Mouse (Mus musculus) liver, postnatal 0 days (tissue): Measurements from ENCODE around the gene Sirt7. TPM values are rescaled to one million over a fixed set of nuclear protein-coding genes. Genes with fewer than 3 reads are reported as not detected.

Source experiments
- ATAC-seq: fragments of 200-750 bp; cut with Nextera tagmentation; 2 replicates; pipeline ENCODE4 v1.8.0; 2017; ENCODE audit warnings: mild to moderate bottlenecking, moderate library complexity
- DNase-seq: peaks from one replicate; pipeline ENCODE4 v3.0.0-alpha.2; 2016
- H3K27ac ChIP-seq: fragments of 300-500 bp; sonication (generic); 2 replicates; pipeline ENCODE4 v1.5.1; 2014; ENCODE audit warnings: antibody characterized with exemption, moderate library complexity, mild to moderate bottlenecking, low read depth
- H3K27me3 ChIP-seq: fragments of 300-500 bp; sonication (generic); 2 replicates; pipeline ENCODE4 v1.6.1; 2014; ENCODE audit warnings: low read length, control low read depth, mixed read lengths; ENCODE audit not compliant: insufficient read depth
- H3K36me3 ChIP-seq: fragments of 300-500 bp; sonication (generic); replicated peaks from 2 replicates; pipeline ENCODE4 v1.6.1; 2014; ENCODE audit warnings: mild to moderate bottlenecking, control low read depth, low read length, moderate library complexity, mixed read lengths; ENCODE audit not compliant: insufficient read depth
- H3K4me1 ChIP-seq: fragments of 300-500 bp; sonication (generic); 2 replicates; pipeline ENCODE4 v1.6.1; 2014; ENCODE audit warnings: antibody characterized with exemption, mild to moderate bottlenecking, control low read depth; ENCODE audit not compliant: insufficient read depth
- H3K4me2 ChIP-seq: fragments of 300-500 bp; sonication (generic); 2 replicates; pipeline ENCODE4 v1.6.1; 2014; ENCODE audit warnings: low read depth, mild to moderate bottlenecking, low read length, moderate library complexity, mixed read lengths
- H3K4me3 ChIP-seq: fragments of 300-500 bp; sonication (generic); 2 replicates; pipeline ENCODE4 v1.5.1; 2014; ENCODE audit warnings: low read depth, low read length
- H3K9ac ChIP-seq: fragments of 300-500 bp; sonication (generic); replicated peaks from 2 replicates; pipeline ENCODE4 v1.6.1; 2014; ENCODE audit warnings: mild to moderate bottlenecking, moderate library complexity
- H3K9me3 ChIP-seq: fragments of 300-500 bp; sonication (generic); 2 replicates; pipeline ENCODE4 v1.6.1; 2016; ENCODE audit warnings: mild to moderate bottlenecking, control low read depth, low read length, mixed read lengths
- CTCF ChIP-seq: sonication (generic); IDR thresholded peaks from 2 replicates; pipeline ENCODE4 v1.5.1; 2016; ENCODE audit warnings: antibody characterized with exemption, low read depth
- EP300 ChIP-seq: IDR thresholded peaks from 2 replicates; pipeline ENCODE4 v1.6.1; 2016; ENCODE audit warnings: antibody characterized with exemption, low read depth, mild to moderate bottlenecking
- WGBS: fragments of 180-500 bp; shearing (Covaris S2); extraction: QIAGEN DNeasy Blood & Tissue Kit; methylation state at CpG from one replicate; pipeline ENCODE4 v1.1.7; 2014; ENCODE audit not compliant: insufficient replicate concordance; 5-methylcytosine and 5-hydroxymethylcytosine counted together
- polyA plus RNA-seq: library from polyadenylated mRNA; unstranded; fragments of >200 nt; fragmentation: Nextera tagmentation; extraction: Ambion mirVana; gene quantifications from 2 replicates; pipeline ENCODE4 v1.2.1, GENCODE M21; 2015

Gene Sirt7
- polyA plus RNA-seq, 1 experiment from 2014 or later: 34.3 TPM

DNA sequence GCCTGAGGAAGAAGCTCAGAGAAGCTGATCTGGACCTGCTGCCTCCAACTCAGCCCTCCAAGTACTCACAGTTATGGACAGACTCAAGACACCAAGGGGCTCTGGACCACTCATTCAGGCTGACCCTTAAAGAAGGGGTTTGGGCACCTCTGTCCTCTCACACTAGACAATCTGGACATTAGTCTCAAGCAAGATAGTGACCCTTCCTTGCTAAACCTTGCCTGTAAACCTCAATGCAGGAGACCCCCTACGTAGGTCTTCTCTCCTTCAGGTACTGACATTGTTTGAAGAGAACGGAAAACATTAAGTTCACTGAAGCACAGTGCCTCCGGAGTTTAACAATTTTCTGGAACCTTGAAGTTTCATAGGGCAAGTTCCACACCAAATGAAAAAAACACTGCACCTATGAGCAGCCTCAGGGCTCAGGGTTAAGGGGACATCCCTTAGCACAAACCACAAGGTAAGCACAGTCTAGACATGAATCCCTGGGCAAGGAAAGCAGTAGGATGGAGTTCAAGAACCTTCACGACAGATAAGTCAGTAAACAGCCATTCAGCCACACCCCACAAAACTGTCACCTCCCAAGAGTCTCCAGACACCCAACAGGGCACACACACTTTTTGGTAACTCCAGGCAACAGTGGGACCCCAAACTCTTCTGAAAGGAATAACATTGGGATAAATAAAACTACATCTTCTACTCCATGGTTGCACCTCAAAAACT lies 6.8 kb upstream of the Sirt7 start:
- H3K9me3 ChIP-seq: no peaks in the 10 kb centered on the region
- peak overlapping the region; percentile 96 for H3K4me3 ChIP-seq
- no peak for ATAC-seq
- H3K27ac ChIP-seq: peak overlapping the region; percentile 99
- WGBS: 31% methylated on average over 4 of the region's 4 CpGs
- H3K36me3 ChIP-seq: peaks cover 12% of the 10 kb centered on the region
- peak overlapping the region; percentile 98 for H3K9ac ChIP-seq
- TF ChIP-seq CTCF (no peak), EP300 (no peak)
- H3K27me3 ChIP-seq: no peaks in the 10 kb centered on the region
- H3K4me1 ChIP-seq: peaks cover 58% of the 10 kb centered on the region
- peak; percentile 49 for DNase-seq
- peak overlapping the region; percentile 84 for H3K4me2 ChIP-seq

DNA sequence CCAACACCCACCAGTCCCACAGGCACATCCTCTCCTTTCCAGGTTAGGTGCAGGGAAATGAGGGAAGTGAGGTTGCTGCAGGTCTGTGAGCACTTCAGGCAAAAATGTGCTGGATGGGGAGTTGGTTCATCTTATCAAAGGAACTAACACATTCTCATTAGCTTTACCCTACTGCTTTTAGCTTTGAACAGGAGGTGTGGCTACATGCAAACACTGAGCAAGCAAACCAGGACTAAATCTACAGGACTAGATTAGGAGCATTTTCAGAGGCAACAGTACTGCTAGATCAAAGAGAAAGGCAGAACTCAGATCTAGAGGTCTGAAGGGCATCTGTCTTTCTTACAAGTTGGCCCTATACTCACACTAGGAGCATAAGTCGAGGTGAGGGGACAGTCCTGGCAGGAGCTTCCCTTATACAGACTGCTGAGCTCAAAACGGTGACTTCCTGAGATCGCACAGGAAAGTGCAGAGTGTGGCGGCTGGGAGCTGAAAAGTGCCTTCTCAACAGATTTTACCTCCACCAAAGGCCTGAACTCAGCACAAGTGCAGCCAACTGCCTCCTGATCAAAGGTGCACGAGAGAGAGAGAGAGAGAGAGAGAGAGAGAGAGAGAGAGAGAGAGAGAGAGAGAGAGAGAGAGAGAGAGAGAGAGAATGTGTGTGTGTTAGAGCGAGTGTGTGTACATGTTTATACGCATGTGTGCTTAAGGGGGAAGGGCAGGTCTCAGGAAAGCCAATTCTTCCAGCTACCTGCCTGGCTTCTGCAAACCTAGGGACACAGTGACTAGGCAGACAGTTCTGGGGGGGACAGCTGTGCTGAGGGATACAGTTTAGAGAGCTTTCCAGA lies 6.1 kb upstream of the Sirt7 start:
- Histone ChIP-seq H3K9ac (peak overlapping the region; percentile 98), H3K4me1 (peaks cover 66% of the 10 kb centered on the region), H3K27me3 (no peaks in the 10 kb centered on the region), H3K4me2 (peak overlapping the region; percentile 84), H3K27ac (peak overlapping the region; percentile 99), H3K9me3 (no peaks in the 10 kb centered on the region), H3K36me3 (peaks cover 12% of the 10 kb centered on the region), H3K4me3 (peak overlapping the region; percentile 96)
- no peak for ATAC-seq
- WGBS: 3% methylated on average over 7 of the region's 7 CpGs
- TF ChIP-seq EP300 (no peak), CTCF (no peak)
- no peak for DNase-seq

DNA sequence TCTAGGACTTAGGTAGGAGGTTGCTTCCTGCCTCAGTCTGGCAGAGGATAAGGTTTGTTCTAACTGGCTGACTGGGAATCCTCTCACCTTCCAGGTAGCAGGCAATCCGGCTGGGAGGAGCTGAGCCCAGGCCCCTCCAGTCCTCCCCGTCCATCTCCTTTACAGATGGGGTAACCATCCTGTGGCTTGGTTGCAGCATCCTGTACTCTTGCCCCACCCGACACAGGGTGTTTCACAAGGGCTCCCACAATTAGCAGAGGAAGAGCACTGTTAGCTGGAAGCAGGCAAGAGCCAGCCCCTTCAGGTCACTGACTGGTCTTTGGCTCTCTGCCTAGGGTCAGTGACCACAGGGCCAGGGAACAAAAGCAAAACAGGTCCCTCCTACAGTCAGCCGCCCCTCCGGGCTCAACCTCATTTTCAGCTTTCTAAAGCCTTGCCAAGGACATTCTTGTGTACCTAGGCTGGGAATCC lies 5.4 kb upstream of the Sirt7 start:
- peak overlapping the region; percentile 98 for H3K9ac ChIP-seq
- TF ChIP-seq CTCF: no peak
- TF ChIP-seq EP300: peak; percentile 70; the same call in 1 of the 2 replicates
- DNase-seq (peak; percentile 88), ATAC-seq (peak; percentile 67)
- WGBS: 16% methylated on average over 5 of the region's 5 CpGs
- H3K36me3 ChIP-seq: peaks cover 12% of the 10 kb centered on the region
- no peaks in the 10 kb centered on the region for H3K9me3 ChIP-seq
- peak overlapping the region; percentile 96 for H3K4me3 ChIP-seq
- peaks cover 72% of the 10 kb centered on the region for H3K4me1 ChIP-seq
- H3K27ac ChIP-seq: peak overlapping the region; percentile 99
- no peaks in the 10 kb centered on the region for H3K27me3 ChIP-seq
- H3K4me2 ChIP-seq: peak overlapping the region; percentile 84

DNA sequence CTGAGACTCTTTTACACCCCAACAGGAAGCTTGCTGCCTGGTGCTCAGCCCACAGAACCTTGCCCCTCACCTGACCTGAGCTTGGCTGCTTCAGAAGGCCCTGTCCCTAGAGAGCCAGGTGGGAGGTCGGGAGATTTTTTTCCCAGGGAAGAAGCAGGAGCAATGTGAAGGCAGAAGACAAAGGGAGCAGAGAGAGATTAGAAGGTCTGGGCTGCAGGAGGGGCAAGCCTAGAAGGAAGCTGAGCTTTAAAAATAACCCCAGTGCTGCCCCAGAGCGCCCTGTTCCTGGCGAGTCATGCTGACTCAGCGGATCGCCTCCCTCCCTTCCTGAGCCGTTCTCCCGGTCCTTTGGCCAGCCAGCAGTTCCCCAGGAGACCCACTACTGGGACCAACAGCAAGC lies 4.9 kb upstream of the Sirt7 start:
- Histone ChIP-seq H3K27me3 (no peaks in the 10 kb centered on the region), H3K9ac (peak overlapping the region; percentile 98), H3K36me3 (peaks cover 12% of the 10 kb centered on the region), H3K9me3 (no peaks in the 10 kb centered on the region), H3K4me2 (peak overlapping the region; percentile 84), H3K27ac (peak overlapping the region; percentile 99), H3K4me3 (peak overlapping the region; percentile 96), H3K4me1 (peaks cover 77% of the 10 kb centered on the region)
- TF ChIP-seq EP300: no peak
- no peak for TF ChIP-seq CTCF
- WGBS: 9% methylated on average over 7 of the region's 7 CpGs
- peak; percentile 85 for DNase-seq
- ATAC-seq: peak; percentile 28

DNA sequence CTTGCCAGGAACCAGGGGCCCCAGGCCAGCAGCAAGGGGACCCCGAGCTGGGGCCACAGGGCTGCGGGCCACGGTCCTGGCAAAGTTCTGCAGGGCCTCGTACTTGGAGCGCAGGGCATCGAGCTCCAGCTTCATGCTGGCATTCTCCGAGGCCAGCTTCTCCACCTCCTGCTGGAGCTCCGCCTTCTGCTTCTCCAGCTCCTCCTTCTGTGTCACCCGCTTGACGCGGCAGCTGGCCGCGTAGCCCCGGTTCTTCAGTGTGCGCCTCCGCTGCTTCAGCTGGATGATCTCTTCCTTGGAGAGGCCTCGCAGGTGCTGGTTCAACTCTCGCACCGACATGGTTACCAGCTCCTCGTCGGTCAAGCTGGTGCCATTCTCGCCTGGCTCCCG lies 4.3 kb upstream of the Sirt7 start:
- peaks cover 12% of the 10 kb centered on the region for H3K36me3 ChIP-seq
- DNase-seq: peak; percentile 81
- no peak for ATAC-seq
- peak overlapping the region; percentile 96 for H3K4me3 ChIP-seq
- H3K27ac ChIP-seq: peak overlapping the region; percentile 99
- peaks cover 75% of the 10 kb centered on the region for H3K4me1 ChIP-seq
- no peaks in the 10 kb centered on the region for H3K9me3 ChIP-seq
- 31% methylated on average over 23 of the region's 23 CpGs for WGBS
- no peak for TF ChIP-seq CTCF
- TF ChIP-seq EP300: no peak
- H3K27me3 ChIP-seq: no peaks in the 10 kb centered on the region
- H3K4me2 ChIP-seq: peak overlapping the region; percentile 84
- peak overlapping the region; percentile 98 for H3K9ac ChIP-seq
